Mouse (Mus musculus): ENCODE results near the gene Trdmt1. TPM values are rescaled to one million over a fixed set of nuclear protein-coding genes. Genes with fewer than 3 reads are reported as not detected.

The Trdmt1 gene
- total RNA-seq, 2 experiments from 2014 or later = 3.7 to 5.2 TPM

GRCm38 (mm10) chr2:13522106-13522505 is 22.4 kb downstream of the Trdmt1 start:
- peak overlapping the region; percentile 56 for H3K27ac ChIP-seq
- peak overlapping the region; percentile 16; the same call in 1 of the 2 replicates for H3K4me3 ChIP-seq
- DNase-seq (ENCODE audit: low spot score in 2 of 2) = no peak
- no peak for TF ChIP-seq CTCF (conservative IDR thresholded peaks at IDR 0.05)

DNA sequence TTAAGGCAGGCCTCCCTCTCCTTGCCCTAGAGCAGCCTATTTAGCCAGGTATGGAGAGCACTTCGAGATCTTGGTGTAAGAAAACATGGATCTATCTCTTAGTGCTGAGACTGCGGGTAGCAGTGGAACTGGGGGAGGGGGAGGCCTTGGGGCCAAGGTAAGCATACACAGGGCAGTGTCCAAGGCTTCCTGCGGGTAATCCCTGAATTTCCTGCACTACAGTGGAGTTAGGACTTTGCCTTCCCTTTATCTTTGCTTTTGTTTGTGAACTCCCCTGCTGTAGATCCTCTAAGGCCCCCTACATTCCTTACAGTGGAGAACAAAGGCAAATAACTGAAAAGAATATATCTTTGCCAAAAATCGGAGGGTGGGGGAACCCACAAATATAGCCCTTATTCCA is 29.5 kb downstream of the Trdmt1 start:
- Histone ChIP-seq H3K27ac (no peak overlapping the region), H3K4me3 (no peak overlapping the region)
- no peak for DNase-seq (ENCODE audit: low spot score in 2 of 2)
- TF ChIP-seq CTCF (conservative IDR thresholded peaks at IDR 0.05) = no peak

DNA sequence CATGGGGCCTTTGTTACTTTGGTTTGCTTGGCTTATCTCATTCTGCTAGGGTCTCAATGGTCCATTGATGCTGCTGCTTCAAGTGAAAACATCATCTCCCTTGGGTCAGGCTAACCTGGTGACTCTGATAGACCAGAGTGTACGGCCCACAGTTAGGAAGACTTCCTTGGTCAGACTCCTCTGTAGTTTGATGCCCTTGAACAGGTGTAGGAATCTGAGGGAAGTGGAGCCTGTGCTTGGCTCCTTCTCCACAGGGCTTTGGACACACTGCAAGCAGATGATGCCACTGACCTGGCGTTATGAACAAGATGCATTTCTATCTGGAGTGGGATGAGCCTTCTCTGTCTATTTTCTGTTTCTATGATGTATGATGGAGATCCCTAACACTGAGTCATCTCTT is 41.8 kb downstream of the Trdmt1 start:
- H3K4me3 ChIP-seq = no peak overlapping the region
- no peak for DNase-seq (ENCODE audit: low spot score in 2 of 2)
- H3K27ac ChIP-seq = no peak overlapping the region
- no peak for TF ChIP-seq CTCF (conservative IDR thresholded peaks at IDR 0.05)

DNA sequence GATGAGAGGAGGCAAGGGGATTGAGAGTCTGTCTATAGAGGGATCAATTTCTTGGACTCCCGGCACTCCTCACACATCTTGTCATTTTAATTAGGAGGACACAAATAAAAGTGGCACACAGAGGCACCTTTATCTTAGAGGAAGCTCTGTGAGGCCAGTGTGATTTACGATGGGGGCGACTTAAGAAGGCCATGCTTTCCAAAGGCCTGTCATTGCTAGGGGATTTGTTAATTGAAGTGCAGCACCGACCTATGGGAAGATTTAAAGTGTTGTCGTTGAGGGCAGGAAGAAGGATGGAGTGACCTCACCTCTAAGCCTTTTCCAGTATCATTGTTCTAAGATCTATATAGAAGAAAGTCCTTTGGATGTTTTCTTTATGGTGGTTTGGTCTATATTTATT is 42.9 kb downstream of the Trdmt1 start:
- no peak overlapping the region for H3K4me3 ChIP-seq
- no peak for DNase-seq (ENCODE audit: low spot score in 2 of 2)
- no peak for TF ChIP-seq CTCF (conservative IDR thresholded peaks at IDR 0.05)
- H3K27ac ChIP-seq = no peak overlapping the region

- DNase-seq (ENCODE audit: low spot score in 2 of 2) = no peak
These were observed 44.0 kb downstream of the Trdmt1 start for GRCm38 (mm10) chr2:13500298-13500999.

DNA sequence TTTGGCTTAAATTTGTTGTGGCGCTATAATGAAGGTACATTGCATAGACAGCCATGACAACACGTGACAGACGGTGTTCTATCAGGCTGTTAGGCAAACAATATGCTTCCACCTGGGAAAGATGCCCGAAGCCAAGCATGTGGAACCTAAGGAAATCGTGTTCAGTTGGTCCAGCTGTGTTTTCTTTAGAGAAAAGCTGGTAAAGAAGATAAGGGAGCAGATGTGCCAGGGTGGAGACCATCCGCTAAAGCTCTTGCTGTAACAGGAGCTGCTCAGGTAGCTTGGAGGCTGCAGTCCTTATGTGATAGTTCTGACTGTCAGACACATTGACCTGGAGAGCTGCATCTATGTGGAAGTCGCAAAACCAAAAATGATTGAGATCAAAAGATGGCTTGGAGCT is 45.3 kb downstream of the Trdmt1 start:
- Histone ChIP-seq H3K4me3 (no peak overlapping the region), H3K27ac (no peak overlapping the region)
- no peak for DNase-seq (ENCODE audit: low spot score in 2 of 2)
- TF ChIP-seq CTCF (conservative IDR thresholded peaks at IDR 0.05) = no peak

More at GRCm38 (mm10) chr2:13500298-13500999, 44.0 kb downstream of the Trdmt1 start:
- TF ChIP-seq CTCF (conservative IDR thresholded peaks at IDR 0.05) = no peak
- no peak overlapping the region for H3K4me3 ChIP-seq
- H3K27ac ChIP-seq = no peak overlapping the region

- TF ChIP-seq CTCF (conservative IDR thresholded peaks at IDR 0.05) = no peak
- H3K27ac ChIP-seq = no peak overlapping the region
- no peak for DNase-seq (ENCODE audit: low spot score in 2 of 2)
- H3K4me3 ChIP-seq = no peak overlapping the region
These were observed 48.4 kb downstream of the Trdmt1 start for GRCm38 (mm10) chr2:13496087-13496486.

- Histone ChIP-seq H3K27ac (no peak overlapping the region), H3K4me3 (no peak overlapping the region)
- no peak for DNase-seq (ENCODE audit: low spot score in 2 of 2)
- TF ChIP-seq CTCF (conservative IDR thresholded peaks at IDR 0.05) = no peak
These were observed 51.5 kb downstream of the Trdmt1 start for GRCm38 (mm10) chr2:13492927-13493326.

DNA sequence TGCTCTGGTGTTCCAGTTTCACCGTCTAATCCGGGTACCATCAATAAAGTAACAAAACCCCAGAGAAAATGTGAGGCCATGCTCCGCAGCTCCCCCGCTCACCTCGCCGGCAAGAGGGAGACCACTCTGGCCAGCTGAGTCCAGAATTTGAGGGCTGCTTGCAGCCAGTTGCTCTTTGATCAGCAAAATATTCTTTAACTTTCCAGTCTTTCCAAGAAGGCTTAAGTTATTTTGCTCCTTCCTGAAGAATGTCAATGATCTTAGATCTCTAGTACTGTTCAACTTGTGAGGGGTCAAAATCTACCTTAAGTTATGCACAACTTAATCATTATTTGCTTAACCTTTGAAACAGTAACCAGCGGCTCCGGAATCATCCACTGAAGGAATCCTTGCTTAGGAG is 52.7 kb downstream of the Trdmt1 start, which contains the start of gene Cubn:
Gene Cubn (minus strand): TSS at position 80 of the 400 bp plus-strand sequence.
- no peak for TF ChIP-seq CTCF (conservative IDR thresholded peaks at IDR 0.05)
- DNase-seq (ENCODE audit: low spot score in 2 of 2) = no peak

GRCm38 (mm10) chr2:13490480-13490879 is 54.0 kb downstream of the Trdmt1 start:
- no peak for TF ChIP-seq CTCF (conservative IDR thresholded peaks at IDR 0.05)
- Histone ChIP-seq H3K4me3 (no peak overlapping the region), H3K27ac (no peak overlapping the region)
- no peak for DNase-seq (ENCODE audit: low spot score in 2 of 2)

More for the DNA sequence above, 52.7 kb downstream of the Trdmt1 start, which contains the start of gene Cubn:
- no peak within 1 kb of the TSS for H3K27ac ChIP-seq
- H3K4me3 ChIP-seq = no peak within 1 kb of the TSS

- no peak for DNase-seq (ENCODE audit: low spot score in 2 of 2)
- no peak overlapping the region for H3K4me3 ChIP-seq
- no peak for TF ChIP-seq CTCF (conservative IDR thresholded peaks at IDR 0.05)
- no peak overlapping the region for H3K27ac ChIP-seq
These were observed 58.0 kb downstream of the Trdmt1 start for GRCm38 (mm10) chr2:13486470-13486869.

DNA sequence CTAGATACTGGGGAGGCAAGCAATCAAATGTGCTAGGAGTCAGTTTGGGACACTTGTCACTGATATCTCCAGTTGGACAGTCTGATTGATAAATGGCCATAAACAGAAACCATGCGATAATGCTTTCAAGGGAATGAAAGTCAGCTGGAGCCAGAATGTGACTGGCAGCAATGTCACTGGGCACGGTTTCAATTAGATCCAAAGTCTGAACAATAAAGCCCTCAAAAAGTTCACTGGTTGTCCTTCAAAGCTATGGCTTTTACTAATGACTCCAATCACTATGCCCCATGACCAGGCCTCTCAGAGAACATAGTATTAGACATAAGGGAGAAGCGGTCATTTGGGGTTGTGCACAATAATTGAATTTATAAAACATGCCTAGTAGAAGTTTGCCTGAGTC is 59.9 kb downstream of the Trdmt1 start:
- DNase-seq (ENCODE audit: low spot score in 2 of 2) = no peak
- Histone ChIP-seq H3K27ac (no peak overlapping the region), H3K4me3 (no peak overlapping the region)
- no peak for TF ChIP-seq CTCF (conservative IDR thresholded peaks at IDR 0.05)

GRCm38 (mm10) chr2:13480744-13481143 is 63.7 kb downstream of the Trdmt1 start:
- DNase-seq (ENCODE audit: low spot score in 2 of 2) = no peak
- Histone ChIP-seq H3K4me3 (no peak overlapping the region), H3K27ac (no peak overlapping the region)
- TF ChIP-seq CTCF (conservative IDR thresholded peaks at IDR 0.05) = no peak

DNA sequence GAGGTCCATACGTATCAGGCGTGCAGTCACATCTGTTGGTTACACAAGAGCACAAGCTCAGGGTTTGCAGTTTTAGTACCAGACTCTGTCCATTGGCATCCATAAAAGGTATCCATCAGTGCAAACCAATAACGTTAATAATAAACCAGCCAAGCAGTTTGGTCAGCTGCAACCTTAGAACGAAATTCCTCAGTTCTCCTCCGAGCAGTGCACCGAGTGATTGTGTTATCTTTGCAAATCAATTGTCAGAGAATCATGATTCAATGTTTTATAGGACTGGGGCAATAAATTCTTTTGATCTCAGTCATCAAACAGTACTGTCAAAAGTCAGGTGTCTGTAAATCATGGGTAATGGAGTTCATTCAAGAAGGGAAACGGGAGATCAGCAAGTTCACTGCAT is 65.3 kb downstream of the Trdmt1 start:
- Histone ChIP-seq H3K27ac (no peak overlapping the region), H3K4me3 (no peak overlapping the region)
- TF ChIP-seq CTCF (conservative IDR thresholded peaks at IDR 0.05) = no peak
- no peak for DNase-seq (ENCODE audit: low spot score in 2 of 2)

Data from layer of hippocampus, adult 2 months (tissue).